Mouse (Mus musculus) thymus, postnatal 0 days (tissue): ENCODE results near the gene Nutf2. TPM values are rescaled to one million over a fixed set of nuclear protein-coding genes. Genes with fewer than 3 reads are reported as not detected.

Experiments used
- polyA plus RNA-seq: library from polyadenylated mRNA; unstranded; fragments of >200 nt; fragmentation: Nextera tagmentation; extraction: Ambion mirVana; gene quantifications from 2 replicates; pipeline ENCODE4 v1.2.1, GENCODE M21; 2015

Nutf2 gene
- polyA plus RNA-seq, 1 experiment from 2014 or later, result 169 TPM

Other genes starting within 250 kb of the Nutf2 start
- 213 and 255 TPM in 2 replicates for gene Ctcf, start 224.0 kb upstream of the Nutf2 start, polyA plus RNA-seq
- 1.2 TPM in 2 replicates for gene Agrp, start 223.2 kb upstream of the Nutf2 start, polyA plus RNA-seq
- 53.7 and 63.6 TPM in 2 replicates for gene Carmil2, start 174.3 kb upstream of the Nutf2 start, polyA plus RNA-seq
- 66.7 and 72.9 TPM in 2 replicates for gene Acd, start 159.5 kb upstream of the Nutf2 start, polyA plus RNA-seq
- gene Pard6a, start 159.4 kb upstream of the Nutf2 start, polyA plus RNA-seq, result 20.5 and 22.4 TPM in 2 replicates
- 0.12 TPM in 1 of 2 replicates, not detected in the other for gene 4933405L10Rik, start 152.9 kb upstream of the Nutf2 start, polyA plus RNA-seq
- gene Enkd1, start 152.4 kb upstream of the Nutf2 start, polyA plus RNA-seq, result 28.7 and 29.4 TPM in 2 replicates
- gene Gfod2, start 101.9 kb upstream of the Nutf2 start, polyA plus RNA-seq, result 9.0 and 11.3 TPM in 2 replicates
- 8.4 and 9.9 TPM in 2 replicates for gene Ranbp10, start 33.2 kb upstream of the Nutf2 start, polyA plus RNA-seq
- 0.10 and 0.18 TPM in 2 replicates for gene Tsnaxip1, start 32.8 kb upstream of the Nutf2 start, polyA plus RNA-seq
- 25.1 and 28.2 TPM in 2 replicates for gene Cenpt, start 7.3 kb upstream of the Nutf2 start, polyA plus RNA-seq
- gene Thap11, start 5.4 kb upstream of the Nutf2 start, polyA plus RNA-seq, result 55.4 and 56.2 TPM in 2 replicates
- 35.6 and 39.0 TPM in 2 replicates for gene Edc4, start 20.3 kb downstream of the Nutf2 start, polyA plus RNA-seq
- 0.56 and 0.68 TPM in 2 replicates for gene Nrn1l, start 33.0 kb downstream of the Nutf2 start, polyA plus RNA-seq
- 18.4 and 21.6 TPM in 2 replicates for gene Pskh1, start 39.9 kb downstream of the Nutf2 start, polyA plus RNA-seq
- 0.99 TPM in 2 replicates for gene Ctrl, start 73.3 kb downstream of the Nutf2 start, polyA plus RNA-seq
- 385 and 398 TPM in 2 replicates for gene Psmb10, start 77.9 kb downstream of the Nutf2 start, polyA plus RNA-seq
- 0.40 and 0.62 TPM in 2 replicates for gene Lcat, start 82.8 kb downstream of the Nutf2 start, polyA plus RNA-seq
- gene Slc12a4, start 105.5 kb downstream of the Nutf2 start, polyA plus RNA-seq, result 17.5 and 18.6 TPM in 2 replicates
- not detected in 2 replicates for gene Dpep3, start 118.8 kb downstream of the Nutf2 start, polyA plus RNA-seq
- 25.6 TPM in 2 replicates for gene Dus2, start 130.8 kb downstream of the Nutf2 start, polyA plus RNA-seq
- gene Dpep2nb, start 145.4 kb downstream of the Nutf2 start, polyA plus RNA-seq, result 0.20 TPM in 1 of 2 replicates, not detected in the other
- gene Ddx28, start 151.3 kb downstream of the Nutf2 start, polyA plus RNA-seq, result 21.3 and 21.7 TPM in 2 replicates
- gene Nfatc3, start 198.3 kb downstream of the Nutf2 start, polyA plus RNA-seq, result 19.7 and 26.6 TPM in 2 replicates